Mouse (Mus musculus): ENCODE data around the gene Sh3glb2. TPM values are rescaled to one million over a fixed set of nuclear protein-coding genes. Genes with fewer than 3 reads are reported as not detected.

The Sh3glb2 gene
- polyA plus RNA-seq, 1 experiment from 2014 or later, result 38.1 TPM

- Histone ChIP-seq H3K4me2 (replicated peaks; ENCODE audit: low read depth) (no peak overlapping the region), H3K27ac (ENCODE audit: low read depth, low read length) (no peak overlapping the region), H3K4me3 (ENCODE audit: low read depth, low read length) (no peak overlapping the region), H3K9me3 (ENCODE audit: control insufficient read depth) (no peaks in the 10 kb centered on the region), H3K9ac (ENCODE audit: low read depth, low read length) (no peak overlapping the region), H3K36me3 (ENCODE audit: control insufficient read depth, insufficient read depth) (peaks cover 46% of the 10 kb centered on the region), H3K27me3 (replicated peaks; ENCODE audit: control insufficient read depth, insufficient read depth, low read length) (no peaks in the 10 kb centered on the region), H3K4me1 (replicated peaks; ENCODE audit: control insufficient read depth, insufficient read depth, low read length) (no peaks in the 10 kb centered on the region)
- WGBS, result 83% methylated on average over 5 of the region's 5 CpGs
- no peak for ATAC-seq
- TF ChIP-seq CTCF (IDR thresholded peaks at IDR 0.05; ENCODE audit: low read depth), result no peak
Measured at GRCm38 (mm10) chr2:30384814-30385213, 25.7 kb upstream of the Sh3glb2 start.

- H3K27ac ChIP-seq (ENCODE audit: low read depth, low read length), result no peak overlapping the region
- H3K36me3 ChIP-seq (ENCODE audit: control insufficient read depth, insufficient read depth), result peaks cover 78% of the 10 kb centered on the region
- no peaks in the 10 kb centered on the region for H3K9me3 ChIP-seq (ENCODE audit: control insufficient read depth)
- WGBS, result 90% methylated on average over 4 of the region's 4 CpGs
- H3K4me3 ChIP-seq (ENCODE audit: low read depth, low read length), result no peak overlapping the region
- H3K9ac ChIP-seq (ENCODE audit: low read depth, low read length), result no peak overlapping the region
- no peak for TF ChIP-seq CTCF (IDR thresholded peaks at IDR 0.05; ENCODE audit: low read depth)
- no peaks in the 10 kb centered on the region for H3K27me3 ChIP-seq (replicated peaks; ENCODE audit: control insufficient read depth, insufficient read depth, low read length)
- no peaks in the 10 kb centered on the region for H3K4me1 ChIP-seq (replicated peaks; ENCODE audit: control insufficient read depth, insufficient read depth, low read length)
- no peak overlapping the region for H3K4me2 ChIP-seq (replicated peaks; ENCODE audit: low read depth)
- ATAC-seq, result no peak
Measured at GRCm38 (mm10) chr2:30381377-30381725, 22.2 kb upstream of the Sh3glb2 start.

- WGBS, result 89% methylated on average over 10 of the region's 10 CpGs
- no peak for TF ChIP-seq CTCF (IDR thresholded peaks at IDR 0.05; ENCODE audit: low read depth)
Measured at GRCm38 (mm10) chr2:30380564-30381376, 21.6 kb upstream of the Sh3glb2 start.

GRCm38 (mm10) chr2:30379307-30379706 is 20.2 kb upstream of the Sh3glb2 start:
- TF ChIP-seq CTCF (IDR thresholded peaks at IDR 0.05; ENCODE audit: low read depth), result no peak
- no peak overlapping the region for H3K9ac ChIP-seq (ENCODE audit: low read depth, low read length)
- no peak overlapping the region for H3K27ac ChIP-seq (ENCODE audit: low read depth, low read length)
- ATAC-seq, result no peak
- H3K4me2 ChIP-seq (replicated peaks; ENCODE audit: low read depth), result no peak overlapping the region
- H3K36me3 ChIP-seq (ENCODE audit: control insufficient read depth, insufficient read depth), result peaks cover 76% of the 10 kb centered on the region
- H3K4me3 ChIP-seq (ENCODE audit: low read depth, low read length), result no peak overlapping the region
- no peaks in the 10 kb centered on the region for H3K4me1 ChIP-seq (replicated peaks; ENCODE audit: control insufficient read depth, insufficient read depth, low read length)
- 76% methylated on average over 7 of the region's 7 CpGs for WGBS
- H3K27me3 ChIP-seq (replicated peaks; ENCODE audit: control insufficient read depth, insufficient read depth, low read length), result no peaks in the 10 kb centered on the region
- no peaks in the 10 kb centered on the region for H3K9me3 ChIP-seq (ENCODE audit: control insufficient read depth)

More at GRCm38 (mm10) chr2:30380564-30381376, 21.6 kb upstream of the Sh3glb2 start:
- Histone ChIP-seq H3K9ac (ENCODE audit: low read depth, low read length) (no peak overlapping the region), H3K27me3 (replicated peaks; ENCODE audit: control insufficient read depth, insufficient read depth, low read length) (no peaks in the 10 kb centered on the region), H3K4me1 (replicated peaks; ENCODE audit: control insufficient read depth, insufficient read depth, low read length) (no peaks in the 10 kb centered on the region), H3K9me3 (ENCODE audit: control insufficient read depth) (no peaks in the 10 kb centered on the region), H3K27ac (ENCODE audit: low read depth, low read length) (no peak overlapping the region), H3K4me2 (replicated peaks; ENCODE audit: low read depth) (no peak overlapping the region), H3K36me3 (ENCODE audit: control insufficient read depth, insufficient read depth) (peaks cover 83% of the 10 kb centered on the region), H3K4me3 (ENCODE audit: low read depth, low read length) (no peak overlapping the region)
- no peak for ATAC-seq

- Histone ChIP-seq H3K4me3 (ENCODE audit: low read depth, low read length) (no peak overlapping the region), H3K9ac (ENCODE audit: low read depth, low read length) (no peak overlapping the region), H3K4me1 (replicated peaks; ENCODE audit: control insufficient read depth, insufficient read depth, low read length) (no peaks in the 10 kb centered on the region), H3K27ac (ENCODE audit: low read depth, low read length) (no peak overlapping the region; the same call in 1 of the 2 replicates), H3K9me3 (ENCODE audit: control insufficient read depth) (no peaks in the 10 kb centered on the region), H3K27me3 (replicated peaks; ENCODE audit: control insufficient read depth, insufficient read depth, low read length) (no peaks in the 10 kb centered on the region), H3K4me2 (replicated peaks; ENCODE audit: low read depth) (no peak overlapping the region), H3K36me3 (ENCODE audit: control insufficient read depth, insufficient read depth) (peaks cover 72% of the 10 kb centered on the region)
- 79% methylated on average over 5 of the region's 5 CpGs for WGBS
- ATAC-seq, result no peak
- TF ChIP-seq CTCF (IDR thresholded peaks at IDR 0.05; ENCODE audit: low read depth), result 0 out of 2 replicates have a peak, but pooled peaks have one; percentile 16
Measured at GRCm38 (mm10) chr2:30377721-30378120, 18.6 kb upstream of the Sh3glb2 start.

GRCm38 (mm10) chr2:30375893-30376292 is 16.8 kb upstream of the Sh3glb2 start:
- Histone ChIP-seq H3K4me3 (ENCODE audit: low read depth, low read length) (no peak overlapping the region), H3K27me3 (replicated peaks; ENCODE audit: control insufficient read depth, insufficient read depth, low read length) (no peaks in the 10 kb centered on the region), H3K9ac (ENCODE audit: low read depth, low read length) (no peak overlapping the region), H3K9me3 (ENCODE audit: control insufficient read depth) (no peaks in the 10 kb centered on the region), H3K4me2 (replicated peaks; ENCODE audit: low read depth) (no peak overlapping the region), H3K36me3 (ENCODE audit: control insufficient read depth, insufficient read depth) (peaks cover 74% of the 10 kb centered on the region), H3K27ac (ENCODE audit: low read depth, low read length) (no peak overlapping the region), H3K4me1 (replicated peaks; ENCODE audit: control insufficient read depth, insufficient read depth, low read length) (no peaks in the 10 kb centered on the region)
- no peak for ATAC-seq
- TF ChIP-seq CTCF (IDR thresholded peaks at IDR 0.05; ENCODE audit: low read depth), result no peak
- WGBS, result 91% methylated on average over 10 of the region's 10 CpGs
